Mouse (Mus musculus) erythroblast, embryonic 14.5 days (primary cell): ENCODE results near the gene Nmnat1.

ENCODE experiments used
- GATA1 ChIP-seq: IDR thresholded peaks from 2 replicates; pipeline ENCODE4 v1.6.1; 2012; ENCODE audit warnings: low read length, inconsistent platforms, mixed read lengths
- TAL1 ChIP-seq: IDR thresholded peaks from 3 replicates; pipeline ENCODE4 v1.6.1; 2012; ENCODE audit warnings: low read length, inconsistent platforms, mixed read lengths

- TF ChIP-seq TAL1 (no peak), GATA1 (no peak)
These were observed 14.8 kb upstream of the Nmnat1 start for GRCm38 (mm10) chr4:149499790-149500189.
